Mouse (Mus musculus) neural tube, embryonic 12.5 days (tissue): ENCODE measurements around the gene Ifi202b. TPM values are rescaled to one million over a fixed set of nuclear protein-coding genes. Genes with fewer than 3 reads are reported as not detected.
"Not testable (repeated sequence)": the region's sequence is repeated elsewhere in the genome, so short reads cannot be mapped to it uniquely, and the experiment has no call there.

Experiments
- ATAC-seq: fragments of 200-750 bp; cut with Nextera tagmentation; 2 replicates; pipeline ENCODE4 v1.8.0; 2017; ENCODE audit warnings: low read depth, mild to moderate bottlenecking, moderate TSS enrichment, moderate library complexity; ENCODE audit not compliant: low FRiP score
- H3K27ac ChIP-seq: fragments of 300-500 bp; sonication (generic); 2 replicates; pipeline ENCODE4 v1.5.1; 2016
- H3K27me3 ChIP-seq: fragments of 300-500 bp; sonication (generic); replicated peaks from 2 replicates; pipeline ENCODE4 v1.6.1; 2016; ENCODE audit warnings: mild to moderate bottlenecking
- H3K36me3 ChIP-seq: fragments of 300-500 bp; sonication (generic); 2 replicates; pipeline ENCODE4 v1.6.1; 2016; ENCODE audit warnings: mild to moderate bottlenecking
- H3K4me1 ChIP-seq: fragments of 300-500 bp; sonication (generic); 2 replicates; pipeline ENCODE4 v1.6.1; 2016
- H3K4me2 ChIP-seq: fragments of 300-500 bp; sonication (generic); replicated peaks from 2 replicates; pipeline ENCODE4 v1.6.1; 2016; ENCODE audit warnings: mild to moderate bottlenecking
- H3K4me3 ChIP-seq: fragments of 300-500 bp; sonication (generic); 2 replicates; pipeline ENCODE4 v1.5.1; 2016
- H3K9ac ChIP-seq: fragments of 300-500 bp; sonication (generic); 2 replicates; pipeline ENCODE4 v1.6.1; 2016; ENCODE audit warnings: mild to moderate bottlenecking
- H3K9me3 ChIP-seq: fragments of 300-500 bp; sonication (generic); 2 replicates; pipeline ENCODE4 v1.6.1; 2016; ENCODE audit warnings: mild to moderate bottlenecking
- WGBS: fragments of 180-500 bp; shearing (Covaris S2); methylation state at CpG from one replicate; pipeline ENCODE4 v1.1.7; 2016; 5-methylcytosine and 5-hydroxymethylcytosine counted together
- polyA plus RNA-seq: library from polyadenylated mRNA; unstranded; fragments of >200 nt; fragmentation: Nextera tagmentation; extraction: Ambion mirVana; gene quantifications from 2 replicates; pipeline ENCODE4 v1.2.1, GENCODE M21; 2016

Gene Ifi202b
- polyA plus RNA-seq, 1 experiment from 2014 or later, result not detected

DNA sequence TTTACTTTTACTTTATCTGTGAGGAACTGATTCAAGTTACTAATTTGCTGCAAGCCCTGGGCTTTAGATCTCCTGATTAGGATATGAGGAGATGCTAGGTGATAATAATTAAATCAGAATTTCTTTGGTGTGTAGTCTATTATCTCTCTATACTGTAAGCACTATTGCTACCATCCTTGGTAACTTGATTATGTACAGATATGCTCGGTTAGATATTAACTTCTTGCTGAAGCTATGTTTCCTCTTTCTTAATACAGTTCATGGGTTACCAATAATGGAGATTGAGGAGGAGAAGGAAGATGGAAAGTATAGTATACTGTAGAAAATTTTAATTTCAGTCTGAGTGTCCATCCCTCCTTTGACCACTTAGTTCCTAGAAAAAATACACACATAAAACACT is 29.0 kb downstream of the Ifi202b start:
- no peak overlapping the region for H3K9ac ChIP-seq
- H3K27me3 ChIP-seq, result no peaks in the 10 kb centered on the region
- H3K4me1 ChIP-seq, result no peaks in the 10 kb centered on the region
- WGBS, result 86% methylated on average over 1 of the region's 1 CpGs
- no peak overlapping the region for H3K4me3 ChIP-seq
- no peaks in the 10 kb centered on the region for H3K36me3 ChIP-seq
- H3K4me2 ChIP-seq, result no peak overlapping the region
- ATAC-seq, result no peak
- H3K9me3 ChIP-seq, result no peaks in the 10 kb centered on the region
- no peak overlapping the region for H3K27ac ChIP-seq

DNA sequence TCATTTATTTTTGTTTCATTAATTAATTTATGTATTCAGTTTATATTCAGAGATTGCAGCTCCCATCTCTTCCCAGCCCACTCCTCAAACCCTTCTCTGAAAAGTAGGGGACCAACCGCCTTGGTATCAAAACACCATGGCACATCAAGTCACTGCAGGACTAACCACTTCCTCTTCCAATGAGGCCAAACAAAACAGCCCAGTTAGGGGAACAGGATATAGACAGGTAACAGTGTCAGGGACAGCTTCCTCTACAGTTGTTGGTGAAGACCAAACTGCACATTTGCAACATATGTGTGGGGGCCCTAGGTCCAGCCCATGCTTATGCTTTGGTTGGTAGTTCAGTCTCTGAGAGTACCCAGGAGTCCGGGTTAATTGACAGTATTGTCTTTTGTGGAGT is 33.5 kb downstream of the Ifi202b start:
- not testable (repeated sequence) for H3K9ac ChIP-seq, H3K4me3 ChIP-seq, H3K36me3 ChIP-seq, H3K27ac ChIP-seq, H3K27me3 ChIP-seq, H3K4me2 ChIP-seq, H3K9me3 ChIP-seq, H3K4me1 ChIP-seq, ATAC-seq
- WGBS, result 89% methylated on average over 2 of the region's 2 CpGs

DNA sequence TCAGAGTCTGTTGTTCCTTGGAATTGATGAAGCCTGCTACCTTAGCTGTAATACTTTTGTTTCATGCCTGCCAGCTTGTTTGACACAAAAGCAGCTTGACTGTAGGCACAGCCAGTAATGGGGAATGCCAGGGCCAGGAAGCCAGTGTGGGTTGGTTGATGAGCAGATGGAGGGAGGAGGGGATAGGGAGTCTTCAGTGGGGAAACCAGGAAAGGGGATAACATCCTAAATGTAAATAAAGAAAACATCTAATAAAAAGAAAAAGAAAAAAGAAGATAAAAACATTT is 39.8 kb downstream of the Ifi202b start:
- not testable (repeated sequence) for H3K9me3 ChIP-seq, H3K4me3 ChIP-seq, H3K9ac ChIP-seq, H3K27me3 ChIP-seq, ATAC-seq, H3K4me2 ChIP-seq, H3K4me1 ChIP-seq, H3K27ac ChIP-seq, H3K36me3 ChIP-seq

DNA sequence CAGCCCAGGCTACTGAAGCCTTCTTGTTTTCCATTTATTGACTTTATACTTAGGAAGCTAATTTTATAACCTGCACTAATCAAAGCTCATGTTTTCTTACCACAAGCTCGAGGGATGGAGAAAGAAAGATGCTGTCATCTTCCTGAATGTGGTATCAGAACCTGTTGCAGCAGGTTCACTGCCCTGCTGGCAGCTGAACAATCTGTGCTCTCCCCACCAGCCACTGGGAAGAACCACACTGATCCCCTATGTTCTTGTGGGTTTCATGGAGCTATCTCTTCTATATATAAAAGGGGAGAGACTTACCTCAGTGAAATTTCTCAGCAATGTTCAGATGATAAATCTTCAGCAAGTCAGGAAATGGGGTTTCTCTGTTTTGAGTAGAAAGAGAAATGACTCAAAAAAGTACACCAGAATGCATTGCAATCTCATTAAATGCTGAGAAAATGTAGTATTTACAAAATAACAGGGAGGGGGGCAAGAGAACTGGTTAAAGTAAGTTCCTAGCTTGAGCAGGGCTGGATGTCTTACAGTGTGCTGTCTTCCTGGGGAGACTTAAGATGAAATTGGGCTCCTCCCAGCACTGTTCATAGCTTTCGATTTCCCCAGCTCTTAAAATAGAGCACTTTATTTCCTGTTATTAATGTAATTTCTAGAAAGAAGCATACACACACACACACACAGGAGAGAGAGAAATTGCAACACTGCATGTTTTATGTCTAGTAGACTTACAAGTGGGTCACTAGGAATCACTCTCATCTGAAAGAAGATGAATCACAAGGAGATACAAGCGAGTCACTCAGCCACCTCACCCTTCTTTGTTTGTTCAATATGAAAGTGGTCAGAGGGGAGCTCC is 40.4 kb downstream of the Ifi202b start, which contains the start of the genes Mndal and Ifi203:
Mndal (minus strand) TSS at position 568 of the 856 bp plus-strand sequence.
Ifi203 (minus strand) TSS at position 749 of the 856 bp plus-strand sequence.
- H3K4me3 ChIP-seq, H3K9me3 ChIP-seq, ATAC-seq, H3K9ac ChIP-seq, H3K27ac ChIP-seq, H3K4me2 ChIP-seq, H3K27me3 ChIP-seq, H3K36me3 ChIP-seq, H3K4me1 ChIP-seq: not testable (repeated sequence)
- WGBS, result 77% methylated on average over 3 of the region's 3 CpGs

DNA sequence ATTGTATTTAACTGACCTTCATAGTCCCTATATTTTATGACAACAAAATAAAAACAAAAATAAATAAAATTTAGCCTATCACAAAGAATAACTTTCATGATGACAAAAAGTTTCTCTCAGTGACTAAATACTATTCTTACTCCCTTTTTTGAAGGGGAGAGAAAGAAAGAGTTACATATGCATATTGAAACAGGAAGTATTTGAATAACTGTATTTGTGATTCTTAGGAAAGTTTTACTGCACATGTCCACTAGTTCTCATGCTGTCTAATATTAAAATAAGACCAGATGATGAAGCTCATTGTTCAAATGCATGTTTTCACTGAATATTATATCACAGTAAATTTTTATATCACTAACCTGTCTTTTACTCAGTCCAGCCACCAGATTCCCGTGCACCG is 41.0 kb downstream of the Ifi202b start:
- not testable (repeated sequence) for H3K4me2 ChIP-seq, H3K36me3 ChIP-seq, H3K4me1 ChIP-seq, H3K27ac ChIP-seq, H3K4me3 ChIP-seq, H3K9me3 ChIP-seq, H3K27me3 ChIP-seq, ATAC-seq, H3K9ac ChIP-seq
- 91% methylated on average over 2 of the region's 2 CpGs for WGBS

DNA sequence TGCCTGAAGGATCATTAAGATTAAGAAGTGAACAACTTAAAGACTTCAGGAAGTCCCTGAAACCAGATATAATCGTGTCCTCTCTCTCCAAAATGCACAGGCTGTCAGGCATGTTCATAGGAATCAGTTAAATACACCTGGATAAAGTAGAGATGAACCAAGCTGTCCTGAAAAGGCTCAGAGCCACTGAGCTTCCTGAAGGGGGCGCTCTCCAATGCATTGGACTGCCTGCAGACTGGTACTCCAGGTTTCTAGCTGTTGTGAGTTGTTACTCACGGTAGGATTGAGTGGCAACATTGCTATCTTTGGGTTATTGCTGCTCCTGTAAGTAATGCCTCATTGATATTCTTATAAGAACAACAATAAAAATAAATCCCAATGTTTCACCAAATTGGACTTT is 63.3 kb downstream of the Ifi202b start:
- H3K27me3 ChIP-seq, H3K36me3 ChIP-seq, ATAC-seq, H3K27ac ChIP-seq, H3K9ac ChIP-seq, H3K4me3 ChIP-seq, H3K9me3 ChIP-seq, H3K4me1 ChIP-seq, H3K4me2 ChIP-seq: not testable (repeated sequence)
- 55% methylated on average over 3 of the region's 3 CpGs for WGBS

DNA sequence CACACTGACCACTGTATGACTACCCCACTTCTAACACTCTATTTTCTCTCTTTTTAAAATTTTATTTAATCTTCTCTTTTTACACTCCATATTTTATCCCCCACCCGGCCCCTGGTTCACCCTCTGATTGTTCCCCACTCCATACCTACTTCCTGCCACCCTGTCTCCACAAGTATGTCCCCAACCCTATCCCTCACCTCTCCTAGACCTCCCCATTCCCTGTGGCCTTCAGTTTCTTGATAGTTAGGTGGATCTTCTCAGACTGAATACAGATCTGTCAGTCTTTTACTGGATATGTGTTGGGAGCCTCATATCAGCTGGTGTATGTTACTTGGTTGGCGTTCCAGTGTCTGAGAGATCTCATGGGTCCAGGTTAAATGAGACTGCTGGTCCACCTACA is 68.0 kb downstream of the Ifi202b start:
- 83% methylated on average over 2 of the region's 2 CpGs for WGBS
- H3K4me1 ChIP-seq, result no peaks in the 10 kb centered on the region

DNA sequence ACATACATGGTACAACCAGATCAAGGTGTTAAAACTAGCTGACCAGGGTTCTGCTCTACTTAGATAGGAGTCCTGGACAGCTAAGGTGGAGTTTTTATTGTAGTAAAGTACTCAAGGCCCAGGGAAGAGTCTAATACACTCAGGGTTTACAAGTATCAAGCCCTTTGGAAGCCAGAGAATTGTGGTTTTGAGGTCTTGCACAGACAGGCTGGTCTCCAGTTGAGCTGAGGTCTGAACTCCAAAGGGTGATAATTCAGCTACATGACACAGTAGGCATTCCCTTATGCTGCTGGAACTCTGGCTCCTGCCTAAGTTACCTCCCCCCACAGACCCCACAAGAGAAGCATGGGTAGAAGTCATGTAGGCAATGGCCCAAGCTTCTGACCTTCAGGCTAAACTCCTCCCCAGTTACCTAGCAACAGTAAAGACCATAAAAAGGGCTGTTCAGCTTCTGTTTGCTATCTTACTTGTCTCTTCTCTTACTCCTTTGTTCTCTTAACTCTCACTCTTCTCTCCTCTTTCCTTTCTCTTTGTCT is 69.2 kb downstream of the Ifi202b start:
- H3K27ac ChIP-seq, result not testable (repeated sequence)

More for the DNA sequence above, 68.0 kb downstream of the Ifi202b start:
- ATAC-seq, result no peak
- Histone ChIP-seq H3K4me2 (no peak overlapping the region), H3K9me3 (no peaks in the 10 kb centered on the region), H3K9ac (no peak overlapping the region), H3K27ac (no peak overlapping the region), H3K36me3 (no peaks in the 10 kb centered on the region), H3K4me3 (no peak overlapping the region), H3K27me3 (no peaks in the 10 kb centered on the region)

More for the DNA sequence above, 69.2 kb downstream of the Ifi202b start:
- not testable (repeated sequence) for H3K9ac ChIP-seq, H3K4me3 ChIP-seq, H3K36me3 ChIP-seq, H3K4me1 ChIP-seq, ATAC-seq, H3K9me3 ChIP-seq, H3K4me2 ChIP-seq, H3K27me3 ChIP-seq

Other genes with a start within 250 kb of the Ifi202b start
- 0.34 and 0.41 TPM in 2 replicates for gene Ifi207, start 241.0 kb downstream of the Ifi202b start, polyA plus RNA-seq
- 0.61 and 0.89 TPM in 2 replicates for gene Ifi204, start 215.8 kb downstream of the Ifi202b start, polyA plus RNA-seq
- 0.29 and 0.45 TPM in 2 replicates for gene Ifi211, start 69.7 kb downstream of the Ifi202b start, polyA plus RNA-seq
- 0.70 and 1.0 TPM in 2 replicates for gene Mndal, start 40.3 kb downstream of the Ifi202b start, polyA plus RNA-seq
- gene Ifi203, start 40.1 kb downstream of the Ifi202b start, polyA plus RNA-seq, result 0.36 and 0.66 TPM in 2 replicates
- not detected in 2 replicates for gene Ifi205, start 49.1 kb upstream of the Ifi202b start, polyA plus RNA-seq
- not detected in 2 replicates for gene Olfr433, start 58.0 kb upstream of the Ifi202b start, polyA plus RNA-seq
- not detected in 2 replicates for gene Olfr432, start 66.5 kb upstream of the Ifi202b start, polyA plus RNA-seq
- gene Olfr430, start 83.9 kb upstream of the Ifi202b start, polyA plus RNA-seq, result not detected in 2 replicates
- gene Olfr429, start 101.6 kb upstream of the Ifi202b start, polyA plus RNA-seq, result not detected in 2 replicates
- not detected in 2 replicates for gene Olfr427, start 114.1 kb upstream of the Ifi202b start, polyA plus RNA-seq
- not detected in 2 replicates for gene Olfr231, start 138.4 kb upstream of the Ifi202b start, polyA plus RNA-seq
- not detected in 2 replicates for gene Olfr424, start 148.8 kb upstream of the Ifi202b start, polyA plus RNA-seq
- not detected in 2 replicates for gene Olfr420, start 172.9 kb upstream of the Ifi202b start, polyA plus RNA-seq
- gene Spta1, start 190.0 kb upstream of the Ifi202b start, polyA plus RNA-seq, result 0.89 and 1.1 TPM in 2 replicates